In genomic region chr6:127888581-127888980, GRCm38 (mm10) we compare ENCODE assay signal across 11 mouse cellular contexts. TPM values are rescaled to one million over a fixed set of nuclear protein-coding genes. Genes with fewer than 3 reads are reported as not detected.
A peak's percentile ranks its signal among the peaks of the same experiment; 100 is the strongest.
DNase-seq lines count a peak whose midpoint lies in the region; ATAC-seq lines count a peak whose summit lies in the region.
"Had no signal": no experiment of that assay in that cellular context is flagged by ENCODE, and none has a peak within 500 bp of the region (broad histone marks: within the 10 kb centered on the region; RNA-seq: fewer than 3 reads in every experiment).

No protein-coding gene starts in this region.

- peaks cover 19% of the 10 kb centered on the region for H3K4me1 ChIP-seq in kidney, embryonic 14.5 days (ENCODE audit: control insufficient read depth, insufficient read depth, low read length)
- peaks cover 25% of the 10 kb centered on the region for H3K4me1 ChIP-seq in forebrain, embryonic 10.5 days
- H3K4me1 ChIP-seq in intestine, embryonic 16.5 days (ENCODE audit: control insufficient read depth, insufficient read depth, low read length): peaks cover 12% of the 10 kb centered on the region; the same call in 1 of the 2 replicates
- peaks cover 20% of the 10 kb centered on the region for H3K4me1 ChIP-seq in neural tube, embryonic 14.5 days (ENCODE audit: control insufficient read depth, insufficient read depth, low read length)

- 0 out of 2 replicates have a peak, but pooled peaks cover 2% of the 10 kb centered on the region for H3K27me3 ChIP-seq in kidney, embryonic 14.5 days (ENCODE audit: control insufficient read depth, insufficient read depth, low read length)
- H3K27me3 ChIP-seq in forebrain, embryonic 10.5 days (ENCODE audit: poor library complexity, severe bottlenecking): peaks cover 50% of the 10 kb centered on the region
- no peaks in the 10 kb centered on the region; the same call in 1 of the 2 replicates for H3K27me3 ChIP-seq in intestine, embryonic 16.5 days (replicated peaks; ENCODE audit: control insufficient read depth, insufficient read depth, low read length)
- H3K27me3 ChIP-seq in neural tube, embryonic 14.5 days (ENCODE audit: control insufficient read depth, insufficient read depth, low read length): no peaks in the 10 kb centered on the region

- no peak for DNase-seq in kidney, adult 9 months
- DNase-seq in forebrain, embryonic 10.5 days (ENCODE audit: extremely low spot score, low spot score): no peak
- DNase-seq in natural killer cell, adult 2 months (ENCODE audit: low spot score in 2 of 2): no peak
- no peak for DNase-seq in spleen, adult 12 weeks (ENCODE audit: low spot score)
- DNase-seq in thymus, postnatal 0 days (ENCODE audit: low spot score): no peak
- DNase-seq: cerebellum, adult 9-11 months; heart, adult 18-20 months had no signal

- H3K4me3 ChIP-seq in kidney, embryonic 14.5 days (ENCODE audit: low read length): peak overlapping the region; percentile 50
- peak overlapping the region; percentile 62; the same call in 1 of the 2 replicates for H3K4me3 ChIP-seq in forebrain, embryonic 10.5 days
- H3K4me3 ChIP-seq in intestine, embryonic 16.5 days (ENCODE audit: low read length): no peak overlapping the region
- H3K4me3 ChIP-seq in neural tube, embryonic 14.5 days (ENCODE audit: low read depth, low read length): peak overlapping the region; percentile 49; the same call in 1 of the 2 replicates

- H3K36me3 ChIP-seq in kidney, embryonic 14.5 days (ENCODE audit: control insufficient read depth, insufficient read depth, low read length): no peaks in the 10 kb centered on the region
- no peaks in the 10 kb centered on the region for H3K36me3 ChIP-seq in forebrain, embryonic 10.5 days (replicated peaks)
- no peaks in the 10 kb centered on the region for H3K36me3 ChIP-seq in intestine, embryonic 16.5 days (ENCODE audit: control insufficient read depth, insufficient read depth, low read length)
- no peaks in the 10 kb centered on the region for H3K36me3 ChIP-seq in neural tube, embryonic 14.5 days (ENCODE audit: control insufficient read depth, insufficient read depth, low read length)

- ATAC-seq in kidney, embryonic 14.5 days (ENCODE audit: low FRiP score, low TSS enrichment): no peak
- no peak for ATAC-seq in intestine, embryonic 16.5 days
- no peak; the same call in 1 of the 2 replicates for ATAC-seq in neural tube, embryonic 14.5 days (ENCODE audit: low read depth)

- no peak overlapping the region for H3K27ac ChIP-seq in kidney, embryonic 14.5 days (ENCODE audit: low read depth, low read length)
- H3K27ac ChIP-seq in forebrain, embryonic 10.5 days: peak overlapping the region; percentile 87; the same call in 1 of the 2 replicates
- H3K27ac ChIP-seq in intestine, embryonic 16.5 days (ENCODE audit: low read length): no peak overlapping the region
- peak overlapping the region; percentile 82 for H3K27ac ChIP-seq in neural tube, embryonic 14.5 days (ENCODE audit: low read depth, low read length)
- H3K27ac ChIP-seq: liver, embryonic 14.5 days had no signal

- H3K9me3 ChIP-seq in kidney, embryonic 14.5 days (ENCODE audit: control insufficient read depth, low read length): no peaks in the 10 kb centered on the region
- no peaks in the 10 kb centered on the region for H3K9me3 ChIP-seq in forebrain, embryonic 10.5 days
- H3K9me3 ChIP-seq in intestine, embryonic 16.5 days (ENCODE audit: control insufficient read depth, low read length): no peaks in the 10 kb centered on the region
- no peaks in the 10 kb centered on the region for H3K9me3 ChIP-seq in neural tube, embryonic 14.5 days (ENCODE audit: control insufficient read depth, low read length)

- H3K9ac ChIP-seq in kidney, embryonic 14.5 days (ENCODE audit: low read depth, low read length): peak overlapping the region; percentile 28; the same call in 1 of the 2 replicates
- H3K9ac ChIP-seq in intestine, embryonic 16.5 days (ENCODE audit: low read depth, low read length): no peak overlapping the region
- H3K9ac ChIP-seq in neural tube, embryonic 14.5 days (replicated peaks; ENCODE audit: low read depth, low read length): no peak overlapping the region
- H3K9ac ChIP-seq: liver, embryonic 14.5 days had no signal

- H3K4me2 ChIP-seq in kidney, embryonic 14.5 days (replicated peaks; ENCODE audit: low read depth, low read length): peak overlapping the region; percentile 92
- H3K4me2 ChIP-seq in intestine, embryonic 16.5 days (ENCODE audit: low read depth, low read length): 0 out of 2 replicates have a peak overlapping the region, but pooled peaks have one; percentile 66
- H3K4me2 ChIP-seq in neural tube, embryonic 14.5 days (ENCODE audit: low read depth, low read length): peak overlapping the region; percentile 80

- WGBS in kidney, embryonic 14.5 days: 62% methylated on average over 3 of the region's 3 CpGs
- WGBS in forebrain, embryonic 10.5 days: 69% methylated on average over 3 of the region's 3 CpGs
- 79% methylated on average over 3 of the region's 3 CpGs for WGBS in intestine, embryonic 16.5 days
- 67% methylated on average over 3 of the region's 3 CpGs for WGBS in neural tube, embryonic 14.5 days

RNA-seq across cellular contexts. Expression of gene Tspan11, which starts 1.2 kb away (rescaled TPM):
- polyA plus RNA-seq in kidney, embryonic 14.5 days (2014; fragmentation: Nextera tagmentation; extraction: Ambion mirVana): 5.0 and 5.8 TPM in 2 replicates
- polyA plus RNA-seq in forebrain, embryonic 10.5 days (2016; fragmentation: Nextera tagmentation; extraction: Ambion mirVana): 3.6 and 3.9 TPM in 2 replicates
- polyA plus RNA-seq in intestine, embryonic 16.5 days (2015; fragmentation: Nextera tagmentation; extraction: Ambion mirVana): 2.5 and 3.5 TPM in 2 replicates
- polyA plus RNA-seq in neural tube, embryonic 14.5 days (2014; fragmentation: Nextera tagmentation; extraction: Ambion mirVana): 3.2 and 4.0 TPM in 2 replicates
- 0.62 and 1.3 TPM in 2 replicates for polyA plus RNA-seq in thymus, postnatal 0 days (2015; fragmentation: Nextera tagmentation; extraction: Ambion mirVana)

Comparison
In these comparisons a context has a peak if more than half of its experiments do, and no peak if none do; other contexts are left out.
1. H3K27ac ChIP-seq: peak in forebrain, embryonic 10.5 days (single experiment) and neural tube, embryonic 14.5 days (single experiment); none in kidney, embryonic 14.5 days (single experiment) and intestine, embryonic 16.5 days (single experiment).
2. Peak in every context shown above with its lines, with median percentiles within 50 percentile points of each other: H3K4me2 ChIP-seq.